Mouse (Mus musculus): ENCODE results near the gene Tspan18. TPM values are rescaled to one million over a fixed set of nuclear protein-coding genes. Genes with fewer than 3 reads are reported as not detected.

Gene Tspan18
- polyA plus RNA-seq, 1 experiment: 0.06 TPM

- Histone ChIP-seq H3K79me3 (ENCODE audit: low read depth) (no peaks in the 10 kb centered on the region), H3K79me2 (ENCODE audit: control insufficient read depth, insufficient read depth) (no peaks in the 10 kb centered on the region), H3K27me3 (ENCODE audit: control insufficient read depth, insufficient read depth, insufficient read length) (peaks cover 59% of the 10 kb centered on the region), H3ac (ENCODE audit: control insufficient read depth, insufficient read length, low read depth) (no peak overlapping the region), H3K4me3 (ENCODE audit: insufficient read depth, poor library complexity, severe bottlenecking) (no peak overlapping the region), H3K36me3 (ENCODE audit: control insufficient read depth, insufficient read depth) (no peaks in the 10 kb centered on the region)
- TF ChIP-seq FOSL1 (IDR thresholded peaks at IDR 0.05; ENCODE audit: insufficient read depth, low read length, poor library complexity, severe bottlenecking) (no peak), CTCF (IDR thresholded peaks at IDR 0.05; ENCODE audit: control insufficient read depth, insufficient read depth, insufficient read length) (no peak), MYOD1 (IDR thresholded peaks at IDR 0.05; ENCODE audit: control insufficient read depth, insufficient read length, low read depth) (no peak), MAX (IDR thresholded peaks at IDR 0.05) (no peak), CEBPB (IDR thresholded peaks at IDR 0.05; ENCODE audit: low read depth) (no peak), MYOG (IDR thresholded peaks at IDR 0.05; ENCODE audit: control insufficient read depth, extremely low read depth, insufficient read length) (no peak), USF1 (IDR thresholded peaks at IDR 0.05; ENCODE audit: low read depth) (no peak)
Measured at GRCm38 (mm10) chr2:93163317-93163716, 171.0 kb downstream of the Tspan18 start.

GRCm38 (mm10) chr2:93162791-93163190 is 171.5 kb downstream of the Tspan18 start:
- no peak overlapping the region for H3K4me3 ChIP-seq (ENCODE audit: insufficient read depth, poor library complexity, severe bottlenecking)
- H3K79me2 ChIP-seq (ENCODE audit: control insufficient read depth, insufficient read depth): no peaks in the 10 kb centered on the region
- H3K27me3 ChIP-seq (ENCODE audit: control insufficient read depth, insufficient read depth, insufficient read length): peaks cover 64% of the 10 kb centered on the region
- H3K36me3 ChIP-seq (ENCODE audit: control insufficient read depth, insufficient read depth): no peaks in the 10 kb centered on the region
- no peak overlapping the region for H3ac ChIP-seq (ENCODE audit: control insufficient read depth, insufficient read length, low read depth)
- no peak for TF ChIP-seq CEBPB (IDR thresholded peaks at IDR 0.05; ENCODE audit: low read depth)
- no peak for TF ChIP-seq FOSL1 (IDR thresholded peaks at IDR 0.05; ENCODE audit: insufficient read depth, low read length, poor library complexity, severe bottlenecking)
- TF ChIP-seq MYOD1 (IDR thresholded peaks at IDR 0.05; ENCODE audit: control insufficient read depth, insufficient read length, low read depth): no peak
- TF ChIP-seq MAX (IDR thresholded peaks at IDR 0.05): no peak
- TF ChIP-seq MYOG (IDR thresholded peaks at IDR 0.05; ENCODE audit: control insufficient read depth, extremely low read depth, insufficient read length): no peak
- no peak for TF ChIP-seq USF1 (IDR thresholded peaks at IDR 0.05; ENCODE audit: low read depth)
- TF ChIP-seq CTCF (IDR thresholded peaks at IDR 0.05; ENCODE audit: control insufficient read depth, insufficient read depth, insufficient read length): no peak
- H3K79me3 ChIP-seq (ENCODE audit: low read depth): no peaks in the 10 kb centered on the region

GRCm38 (mm10) chr2:93161914-93162664 is 172.2 kb downstream of the Tspan18 start:
- no peak for TF ChIP-seq USF1 (IDR thresholded peaks at IDR 0.05; ENCODE audit: low read depth)
- TF ChIP-seq MYOG (IDR thresholded peaks at IDR 0.05; ENCODE audit: control insufficient read depth, extremely low read depth, insufficient read length): no peak
- TF ChIP-seq FOSL1 (IDR thresholded peaks at IDR 0.05; ENCODE audit: insufficient read depth, low read length, poor library complexity, severe bottlenecking): no peak
- TF ChIP-seq CEBPB (IDR thresholded peaks at IDR 0.05; ENCODE audit: low read depth): no peak
- no peak for TF ChIP-seq MYOD1 (IDR thresholded peaks at IDR 0.05; ENCODE audit: control insufficient read depth, insufficient read length, low read depth)
- TF ChIP-seq CTCF (IDR thresholded peaks at IDR 0.05; ENCODE audit: control insufficient read depth, insufficient read depth, insufficient read length): no peak
- TF ChIP-seq MAX (IDR thresholded peaks at IDR 0.05): no peak
- Histone ChIP-seq H3K79me3 (ENCODE audit: low read depth) (no peaks in the 10 kb centered on the region), H3K4me3 (ENCODE audit: insufficient read depth, poor library complexity, severe bottlenecking) (no peak overlapping the region), H3K27me3 (ENCODE audit: control insufficient read depth, insufficient read depth, insufficient read length) (peaks cover 64% of the 10 kb centered on the region), H3K36me3 (ENCODE audit: control insufficient read depth, insufficient read depth) (no peaks in the 10 kb centered on the region), H3K79me2 (ENCODE audit: control insufficient read depth, insufficient read depth) (no peaks in the 10 kb centered on the region), H3ac (ENCODE audit: control insufficient read depth, insufficient read length, low read depth) (no peak overlapping the region)

DNA sequence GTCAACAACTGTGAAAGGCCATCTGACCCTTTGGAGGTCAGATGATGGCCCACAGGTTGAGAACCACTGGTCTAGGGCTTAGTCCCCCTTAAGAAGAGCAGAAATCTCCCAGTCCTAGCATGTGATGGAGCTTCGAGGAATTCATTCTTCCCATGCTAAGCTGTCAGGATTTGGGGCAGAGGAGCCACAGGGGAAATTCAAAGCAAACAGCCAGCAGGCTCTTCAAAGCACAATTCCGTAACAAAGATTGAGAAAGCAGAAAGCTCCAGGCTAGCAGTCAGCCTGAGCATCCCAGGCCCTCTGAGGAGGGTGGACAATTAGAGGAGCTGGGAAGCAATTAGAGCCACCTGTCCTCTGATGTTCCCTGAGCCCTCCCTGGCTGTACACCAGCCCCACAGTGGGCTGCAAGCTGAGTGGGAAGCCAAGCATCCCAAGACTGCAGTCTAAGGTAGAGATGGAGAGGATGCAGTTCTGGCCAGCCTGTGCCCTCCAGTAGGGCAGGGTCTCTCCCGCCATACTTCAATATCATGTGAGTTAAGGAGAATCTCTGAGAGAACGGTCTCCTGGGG is 173.8 kb downstream of the Tspan18 start:
- Histone ChIP-seq H3K36me3 (ENCODE audit: control insufficient read depth, insufficient read depth) (no peaks in the 10 kb centered on the region), H3ac (ENCODE audit: control insufficient read depth, insufficient read length, low read depth) (no peak overlapping the region), H3K4me3 (ENCODE audit: insufficient read depth, poor library complexity, severe bottlenecking) (no peak overlapping the region), H3K79me3 (ENCODE audit: low read depth) (no peaks in the 10 kb centered on the region), H3K79me2 (ENCODE audit: control insufficient read depth, insufficient read depth) (no peaks in the 10 kb centered on the region), H3K27me3 (ENCODE audit: control insufficient read depth, insufficient read depth, insufficient read length) (peaks cover 64% of the 10 kb centered on the region)
- no peak for TF ChIP-seq FOSL1 (IDR thresholded peaks at IDR 0.05; ENCODE audit: insufficient read depth, low read length, poor library complexity, severe bottlenecking)
- no peak for TF ChIP-seq MAX (IDR thresholded peaks at IDR 0.05)
- no peak for TF ChIP-seq MYOG (IDR thresholded peaks at IDR 0.05; ENCODE audit: control insufficient read depth, extremely low read depth, insufficient read length)
- no peak for TF ChIP-seq USF1 (IDR thresholded peaks at IDR 0.05; ENCODE audit: low read depth)
- TF ChIP-seq CEBPB (IDR thresholded peaks at IDR 0.05; ENCODE audit: low read depth): no peak
- TF ChIP-seq MYOD1 (IDR thresholded peaks at IDR 0.05; ENCODE audit: control insufficient read depth, insufficient read length, low read depth): no peak
- no peak for TF ChIP-seq CTCF (IDR thresholded peaks at IDR 0.05; ENCODE audit: control insufficient read depth, insufficient read depth, insufficient read length)

DNA sequence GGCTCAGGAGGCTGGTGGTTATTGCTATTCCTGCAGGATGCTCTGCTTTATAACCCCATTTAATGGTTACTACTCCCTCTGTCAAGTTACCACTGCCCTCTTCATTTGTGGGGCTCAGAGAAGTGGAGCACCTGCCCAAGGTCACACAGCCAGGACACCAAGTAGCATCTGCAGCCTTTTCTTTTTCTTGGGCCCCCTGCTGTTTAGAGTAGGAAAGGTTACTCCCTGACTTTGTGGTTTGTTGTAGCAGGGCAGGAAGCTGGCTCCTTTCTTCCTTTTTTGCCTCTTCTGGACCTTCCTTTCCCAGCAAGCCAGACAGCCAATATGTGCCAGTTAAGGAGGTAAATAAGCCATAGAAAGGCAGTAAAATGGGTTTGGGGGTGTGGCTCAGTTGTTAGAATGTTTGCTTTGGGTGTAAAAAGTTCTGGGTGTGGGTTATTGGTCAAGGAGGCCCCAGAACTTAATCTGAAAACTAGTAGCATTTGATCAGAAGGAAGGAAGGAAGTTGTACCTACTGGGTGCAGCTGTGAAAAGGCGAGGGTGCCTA is 179.7 kb downstream of the Tspan18 start:
- H3ac ChIP-seq (ENCODE audit: control insufficient read depth, insufficient read length, low read depth): no peak overlapping the region
- H3K79me2 ChIP-seq (ENCODE audit: control insufficient read depth, insufficient read depth): no peaks in the 10 kb centered on the region
- no peak overlapping the region for H3K4me3 ChIP-seq (ENCODE audit: insufficient read depth, poor library complexity, severe bottlenecking)
- TF ChIP-seq CEBPB (IDR thresholded peaks at IDR 0.05; ENCODE audit: low read depth) (no peak), FOSL1 (IDR thresholded peaks at IDR 0.05; ENCODE audit: insufficient read depth, low read length, poor library complexity, severe bottlenecking) (no peak), MYOG (IDR thresholded peaks at IDR 0.05; ENCODE audit: control insufficient read depth, extremely low read depth, insufficient read length) (no peak), USF1 (IDR thresholded peaks at IDR 0.05; ENCODE audit: low read depth) (no peak), MYOD1 (IDR thresholded peaks at IDR 0.05; ENCODE audit: control insufficient read depth, insufficient read length, low read depth) (no peak), MAX (IDR thresholded peaks at IDR 0.05) (no peak), CTCF (IDR thresholded peaks at IDR 0.05; ENCODE audit: control insufficient read depth, insufficient read depth, insufficient read length) (no peak)
- no peaks in the 10 kb centered on the region for H3K79me3 ChIP-seq (ENCODE audit: low read depth)
- H3K36me3 ChIP-seq (ENCODE audit: control insufficient read depth, insufficient read depth): no peaks in the 10 kb centered on the region
- peaks cover 73% of the 10 kb centered on the region for H3K27me3 ChIP-seq (ENCODE audit: control insufficient read depth, insufficient read depth, insufficient read length)

Data from C2C12 (cell line).